In genomic region chr4:78160451-78160850, GRCm38 (mm10) we compare ENCODE assay signal across 27 mouse cellular contexts. TPM values are rescaled to one million over a fixed set of nuclear protein-coding genes. Genes with fewer than 3 reads are reported as not detected.
"Had no signal": no experiment of that assay in that cellular context is flagged by ENCODE, and none has a peak within 500 bp of the region (broad histone marks: within the 10 kb centered on the region; RNA-seq: fewer than 3 reads in every experiment).

No protein-coding gene starts in this region.

- ATAC-seq: hindbrain, postnatal 0 days; intestine, postnatal 0 days had no signal

- H3K4me2 ChIP-seq: heart, embryonic 11.5 days; heart, embryonic 13.5 days; heart, embryonic 15.5 days; hindbrain, embryonic 13.5 days; hindbrain, embryonic 15.5 days; limb, embryonic 12.5 days; liver, embryonic 11.5 days; liver, embryonic 13.5 days; liver, embryonic 15.5 days had no signal

- H3K27me3 ChIP-seq: heart, embryonic 13.5 days; heart, embryonic 15.5 days; hindbrain, embryonic 13.5 days; hindbrain, embryonic 15.5 days; limb, embryonic 12.5 days; liver, embryonic 13.5 days; liver, embryonic 15.5 days had no signal

- H3K9me3 ChIP-seq: heart, embryonic 13.5 days; heart, embryonic 15.5 days; hindbrain, embryonic 13.5 days; hindbrain, embryonic 15.5 days; limb, embryonic 10.5 days; limb, embryonic 12.5 days; liver, embryonic 13.5 days; liver, embryonic 15.5 days had no signal

- H3K4me1 ChIP-seq: heart, embryonic 15.5 days; hindbrain, embryonic 13.5 days; hindbrain, embryonic 15.5 days; limb, embryonic 10.5 days; limb, embryonic 12.5 days; liver, embryonic 13.5 days; liver, embryonic 15.5 days had no signal

- H3K27ac ChIP-seq: heart, adult 2 months; heart, embryonic 13.5 days; heart, embryonic 15.5 days; hindbrain, embryonic 13.5 days; hindbrain, embryonic 15.5 days; hindbrain, postnatal 0 days; layer of hippocampus, adult 2 months; left cerebral cortex, adult 2 months; limb, embryonic 10.5 days; limb, embryonic 12.5 days; liver, embryonic 13.5 days; liver, embryonic 15.5 days had no signal

- H3K4me3 ChIP-seq: heart, adult 2 months; heart, embryonic 13.5 days; heart, embryonic 15.5 days; hindbrain, embryonic 13.5 days; hindbrain, embryonic 15.5 days; layer of hippocampus, adult 2 months; left cerebral cortex, adult 2 months; limb, embryonic 10.5 days; limb, embryonic 12.5 days; liver, embryonic 13.5 days; liver, embryonic 15.5 days had no signal

- H3K9ac ChIP-seq: heart, embryonic 13.5 days; heart, embryonic 15.5 days; hindbrain, embryonic 13.5 days; hindbrain, embryonic 15.5 days; limb, embryonic 12.5 days; liver, embryonic 13.5 days; liver, embryonic 15.5 days had no signal

- H3K36me3 ChIP-seq: heart, embryonic 13.5 days; heart, embryonic 15.5 days; hindbrain, embryonic 13.5 days; hindbrain, embryonic 15.5 days; limb, embryonic 10.5 days; limb, embryonic 12.5 days; liver, embryonic 13.5 days; liver, embryonic 15.5 days had no signal

- DNase-seq: gastrocnemius, postnatal 14 days; gastrocnemius, postnatal 36 days; heart, adult 11 months; heart, adult 2 months; heart, postnatal 14 days; heart, postnatal 36 days; kidney, adult 18-20 months; kidney, adult 8-10 months; kidney, postnatal 10 days; kidney, postnatal 25 days; kidney, postnatal 4 days; liver; liver, embryonic 13.5 days had no signal

RNA-seq across cellular contexts. Expression of gene Ptprd, which starts 51.3 kb away (rescaled TPM):
- total RNA-seq: hematopoietic stem cell, adult 5-6 weeks had no signal
